Mouse (Mus musculus) heart, postnatal 0 days (tissue): ENCODE data around the gene Olfr1491.

Experiments used
- CTCF ChIP-seq: IDR thresholded peaks from 2 replicates; pipeline ENCODE4 v1.5.1; 2016; ENCODE audit warnings: antibody characterized with exemption, control low read depth, low read depth
- EP300 ChIP-seq: IDR thresholded peaks from 2 replicates; pipeline ENCODE4 v1.6.1; 2016; ENCODE audit warnings: antibody characterized with exemption, low read depth

DNA sequence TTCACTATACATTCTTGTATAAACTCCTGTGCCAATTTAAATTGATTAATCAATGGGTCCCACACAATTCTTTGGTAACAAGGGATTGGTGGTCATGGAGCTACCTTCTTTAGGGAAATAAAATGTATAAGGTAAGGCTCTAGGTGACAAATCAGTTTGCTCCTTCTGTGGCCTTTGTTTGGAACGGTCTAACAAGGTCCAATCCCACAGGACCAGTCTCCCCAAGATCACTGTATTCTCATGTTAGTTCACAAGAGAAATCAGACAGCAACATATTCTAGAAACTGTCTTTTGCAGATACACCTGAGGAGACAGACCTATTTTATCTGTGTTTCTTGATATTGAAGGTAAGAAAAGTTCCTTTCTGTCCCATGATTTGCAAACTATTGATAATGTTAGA lies 46.3 kb upstream of the Olfr1491 start, which contains the start of gene Olfr1490:
- TF ChIP-seq CTCF (no peak), EP300 (no peak)
